Mouse (Mus musculus) hindbrain, postnatal 0 days (tissue): ENCODE measurements at regions not wholly inside any gene's neighbourhood (a gene's known extent, or its start where the extent isn't known, plus 50 kb on each side); places are given as distances from the start of the nearest gene placed in this dataset.

Source experiments
- ATAC-seq: fragments of 200-750 bp; cut with Nextera tagmentation; 2 replicates; pipeline ENCODE4 v1.8.0; 2017; ENCODE audit warnings: mild to moderate bottlenecking, moderate TSS enrichment, moderate library complexity
- DNase-seq: peaks from one replicate; pipeline ENCODE4 v3.0.0-alpha.2; 2015; ENCODE audit warnings: low spot score
- H3K27ac ChIP-seq: fragments of 300-500 bp; sonication (generic); 2 replicates; pipeline ENCODE4 v1.5.1; 2014; ENCODE audit warnings: mild to moderate bottlenecking
- H3K27me3 ChIP-seq: fragments of 300-500 bp; sonication (generic); 2 replicates; pipeline ENCODE4 v1.6.1; 2014; ENCODE audit warnings: low read length, mixed read lengths; ENCODE audit not compliant: insufficient read depth
- H3K36me3 ChIP-seq: fragments of 300-500 bp; sonication (generic); 2 replicates; pipeline ENCODE4 v1.6.1; 2014; ENCODE audit warnings: low read length, mixed read lengths; ENCODE audit not compliant: insufficient read depth
- H3K4me1 ChIP-seq: fragments of 300-500 bp; sonication (generic); 2 replicates; pipeline ENCODE4 v1.6.1; 2014; ENCODE audit warnings: antibody characterized with exemption, low read length, mixed read lengths; ENCODE audit not compliant: insufficient read depth
- H3K4me2 ChIP-seq: fragments of 300-500 bp; sonication (generic); 2 replicates; pipeline ENCODE4 v1.6.1; 2014; ENCODE audit warnings: low read depth, mild to moderate bottlenecking, low read length, moderate library complexity, mixed read lengths
- H3K4me3 ChIP-seq: fragments of 300-500 bp; sonication (generic); 2 replicates; pipeline ENCODE4 v1.5.1; 2014; ENCODE audit warnings: low read length
- H3K9ac ChIP-seq: fragments of 300-500 bp; sonication (generic); replicated peaks from 2 replicates; pipeline ENCODE4 v1.6.1; 2014; ENCODE audit warnings: mild to moderate bottlenecking, low read length, moderate library complexity, mixed read lengths
- H3K9me3 ChIP-seq: fragments of 300-500 bp; sonication (generic); 2 replicates; pipeline ENCODE4 v1.6.1; 2016; ENCODE audit warnings: low read length, mixed read lengths
- CTCF ChIP-seq: IDR thresholded peaks from 2 replicates; pipeline ENCODE4 v1.5.1; 2016; ENCODE audit warnings: antibody characterized with exemption, control low read depth, low read depth
- WGBS: fragments of 180-500 bp; shearing (Covaris S2); extraction: QIAGEN DNeasy Blood & Tissue Kit; methylation state at CpG from one replicate; pipeline ENCODE4 v1.1.7; 2014; 5-methylcytosine and 5-hydroxymethylcytosine counted together

GRCm38 (mm10) chr13:107484630-107484998 is 462.7 kb upstream of the Kif2a start:
- Histone ChIP-seq H3K4me2 (no peak overlapping the region), H3K27ac (no peak overlapping the region), H3K36me3 (no peaks in the 10 kb centered on the region), H3K4me1 (peaks cover 7% of the 10 kb centered on the region), H3K9me3 (no peaks in the 10 kb centered on the region), H3K9ac (no peak overlapping the region), H3K27me3 (no peaks in the 10 kb centered on the region), H3K4me3 (no peak overlapping the region)
- no peak for TF ChIP-seq CTCF
- WGBS: 31% methylated on average over 6 of the region's 6 CpGs
- ATAC-seq (no peak), DNase-seq (no peak)

- Histone ChIP-seq H3K27ac (no peak overlapping the region), H3K36me3 (no peaks in the 10 kb centered on the region), H3K27me3 (no peaks in the 10 kb centered on the region), H3K9ac (no peak overlapping the region), H3K4me2 (no peak overlapping the region), H3K9me3 (no peaks in the 10 kb centered on the region), H3K4me1 (peaks cover 7% of the 10 kb centered on the region), H3K4me3 (no peak overlapping the region)
- no peak for TF ChIP-seq CTCF
- peak; percentile 45; the same call in 1 of the 2 replicates for ATAC-seq
- 25% methylated on average over 12 of the region's 12 CpGs for WGBS
- DNase-seq: peak; percentile 21
These were observed 462.2 kb upstream of the Kif2a start for GRCm38 (mm10) chr13:107483967-107484629.

GRCm38 (mm10) chr13:107475166-107475565 is 453.2 kb upstream of the Kif2a start:
- no peak overlapping the region for H3K4me3 ChIP-seq
- ATAC-seq: no peak
- DNase-seq: peak; percentile 5
- no peak overlapping the region for H3K9ac ChIP-seq
- H3K27me3 ChIP-seq: no peaks in the 10 kb centered on the region
- no peak for TF ChIP-seq CTCF
- H3K9me3 ChIP-seq: no peaks in the 10 kb centered on the region
- no peaks in the 10 kb centered on the region for H3K36me3 ChIP-seq
- 42% methylated on average over 3 of the region's 3 CpGs for WGBS
- no peak overlapping the region for H3K4me2 ChIP-seq
- H3K27ac ChIP-seq: no peak overlapping the region
- no peaks in the 10 kb centered on the region for H3K4me1 ChIP-seq

- no peak for TF ChIP-seq CTCF
- H3K4me3 ChIP-seq: peak overlapping the region; percentile 13; the same call in 1 of the 2 replicates
- H3K27me3 ChIP-seq: no peaks in the 10 kb centered on the region
- ATAC-seq: peak; percentile 75
- DNase-seq: peak; percentile 79
- H3K36me3 ChIP-seq: no peaks in the 10 kb centered on the region
- 0 out of 2 replicates have a peak, but pooled peaks cover 8% of the 10 kb centered on the region for H3K4me1 ChIP-seq
- 3% methylated on average over 13 of the region's 13 CpGs for WGBS
- H3K9me3 ChIP-seq: no peaks in the 10 kb centered on the region
- H3K9ac ChIP-seq: peak overlapping the region; percentile 21; the same call in 1 of the 2 replicates
- H3K4me2 ChIP-seq: peak overlapping the region; percentile 48
- H3K27ac ChIP-seq: 0 out of 2 replicates have a peak overlapping the region, but pooled peaks have one; percentile 46
These were observed 447.8 kb upstream of the Kif2a start for GRCm38 (mm10) chr13:107469491-107470276.

- Histone ChIP-seq H3K4me3 (no peak overlapping the region), H3K9me3 (no peaks in the 10 kb centered on the region), H3K27ac (no peak overlapping the region), H3K36me3 (no peaks in the 10 kb centered on the region), H3K4me1 (no peaks in the 10 kb centered on the region; the same call in 1 of the 2 replicates), H3K27me3 (no peaks in the 10 kb centered on the region), H3K4me2 (no peak overlapping the region), H3K9ac (no peak overlapping the region)
- ATAC-seq: no peak
- TF ChIP-seq CTCF: no peak
- 88% methylated on average over 7 of the region's 7 CpGs for WGBS
- no peak for DNase-seq
These were observed 440.9 kb upstream of the Kif2a start for GRCm38 (mm10) chr13:107462791-107463190.

- WGBS: 16% methylated on average over 16 of the region's 16 CpGs
- Histone ChIP-seq H3K9me3 (no peaks in the 10 kb centered on the region), H3K4me1 (no peaks in the 10 kb centered on the region; the same call in 1 of the 2 replicates), H3K4me3 (no peak overlapping the region), H3K4me2 (peak overlapping the region; percentile 38; the same call in 1 of the 2 replicates), H3K36me3 (no peaks in the 10 kb centered on the region), H3K9ac (no peak overlapping the region), H3K27me3 (no peaks in the 10 kb centered on the region), H3K27ac (no peak overlapping the region)
- ATAC-seq: peak; percentile 91
- TF ChIP-seq CTCF: peak; percentile 84
- DNase-seq: peak; percentile 91
These were observed 439.4 kb upstream of the Kif2a start for GRCm38 (mm10) chr13:107461048-107461912.
